Mouse (Mus musculus) embryo, embryonic 11.5 days (tissue): ENCODE data around the gene 1300017J02Rik.
"Not testable (repeated sequence)": the region's sequence is repeated elsewhere in the genome, so short reads cannot be mapped to it uniquely, and the experiment has no call there.

Experiments
- DNase-seq: peaks from one replicate; pipeline ENCODE4 v3.0.0-alpha.2; 2012; ENCODE audit warnings: low read depth, low spot score

The 1300017J02Rik gene

DNA sequence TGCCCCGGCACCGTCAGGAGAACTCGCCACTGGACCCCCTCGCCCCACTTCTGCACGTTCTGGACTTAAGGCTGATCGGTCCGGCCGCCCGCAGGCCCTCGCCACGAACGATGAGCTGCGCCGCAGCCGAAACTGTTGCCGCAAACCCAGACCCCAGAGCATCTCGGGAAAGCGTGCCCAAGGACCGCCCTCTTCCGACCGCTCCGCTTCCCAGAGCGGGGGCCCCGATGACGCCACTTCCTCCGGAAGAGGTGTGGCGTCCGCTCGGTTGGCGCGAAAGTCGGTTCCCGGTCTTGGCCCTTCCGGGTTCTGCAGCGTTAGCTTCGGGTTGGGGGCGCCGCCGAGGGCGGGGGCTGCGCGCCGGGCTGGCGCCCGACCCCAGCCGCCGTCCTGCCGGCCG is at the start of gene 1300017J02Rik, which contains the start of gene Topbp1:
Gene 1300017J02Rik, minus strand, starts transcription at position 156 of the 400 bp plus-strand sequence.
Gene Topbp1, plus strand, starts transcription at position 289 of the 400 bp plus-strand sequence.
- DNase-seq = peak; percentile 92

DNA sequence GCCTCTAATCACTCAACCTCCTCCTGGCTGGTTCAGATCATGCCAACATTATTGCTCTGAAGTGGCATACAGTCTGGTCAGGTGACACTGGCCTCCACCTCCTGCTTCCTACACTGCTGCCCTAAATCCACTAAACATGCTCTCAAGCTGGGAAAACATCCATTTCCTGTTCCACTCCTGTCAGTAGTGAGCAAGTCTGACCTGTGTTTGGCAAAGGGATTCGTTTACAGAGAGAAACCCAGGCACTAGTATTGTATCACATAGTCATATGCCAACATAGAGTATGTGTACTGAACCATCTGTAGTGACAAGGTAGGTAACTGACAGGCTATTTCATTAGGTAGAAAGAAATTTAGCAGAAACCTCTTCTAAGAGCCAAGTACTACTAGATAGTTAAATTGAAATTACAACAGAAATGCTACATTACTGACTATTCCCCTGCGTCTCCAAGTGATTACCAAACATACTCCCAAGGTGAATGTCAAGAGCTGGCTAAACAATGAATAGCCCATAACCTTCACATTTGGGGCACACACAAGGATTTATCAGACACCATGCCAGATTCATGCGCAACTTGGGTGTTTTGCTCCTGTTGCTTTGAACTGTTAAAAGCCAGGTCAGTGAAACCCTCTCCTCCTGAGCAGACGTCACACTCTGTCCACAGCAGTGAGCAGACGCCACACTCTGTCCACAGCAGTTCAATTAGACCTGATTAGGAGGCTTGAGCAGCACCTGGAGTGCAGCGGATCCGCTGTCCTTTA is 48.8 kb upstream of the 1300017J02Rik start:
- not testable (repeated sequence) for DNase-seq

DNA sequence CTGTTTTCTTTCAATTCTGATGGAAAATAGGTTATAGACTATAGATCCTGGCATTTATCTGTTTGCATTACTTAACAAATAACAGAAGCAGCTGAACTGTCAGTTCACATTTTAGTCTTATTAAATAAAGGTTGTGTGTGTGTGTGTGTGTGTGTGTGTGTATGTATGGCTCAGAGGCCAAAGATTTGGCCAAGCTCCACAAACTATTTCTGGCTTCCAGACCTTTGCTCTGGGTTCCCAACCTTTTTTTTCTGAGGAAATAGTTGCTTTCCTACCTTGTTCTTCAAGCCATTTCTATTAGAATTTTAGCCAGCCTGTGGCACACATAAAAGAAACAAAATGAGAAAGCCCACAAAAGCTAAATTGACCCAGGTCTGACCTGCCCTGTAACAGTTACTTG is 43.9 kb upstream of the 1300017J02Rik start:
- no peak for DNase-seq

DNA sequence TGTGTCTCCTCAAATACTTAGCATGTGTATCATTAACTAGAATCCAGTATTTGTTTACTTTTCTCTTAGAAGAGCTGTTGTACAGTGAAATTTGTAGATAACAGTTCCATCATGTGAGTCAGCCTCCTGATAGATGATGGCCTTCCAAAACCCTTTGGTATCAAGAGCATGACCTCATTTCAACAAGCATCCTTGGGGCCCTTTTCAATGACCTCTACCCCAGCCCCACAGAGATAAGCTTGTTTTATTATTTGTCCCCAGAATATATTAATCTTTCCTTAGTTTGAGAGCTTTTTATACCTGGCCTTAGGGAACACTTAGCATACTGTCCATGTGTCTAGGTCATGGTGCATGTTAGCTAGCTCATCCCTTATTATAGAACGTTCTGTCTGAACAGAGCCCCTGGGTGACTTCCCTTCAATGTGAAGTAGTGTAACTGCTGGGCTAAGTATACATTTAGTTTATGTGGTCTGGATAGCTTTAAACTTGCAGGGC is 43.2 kb upstream of the 1300017J02Rik start:
- DNase-seq = no peak

DNA sequence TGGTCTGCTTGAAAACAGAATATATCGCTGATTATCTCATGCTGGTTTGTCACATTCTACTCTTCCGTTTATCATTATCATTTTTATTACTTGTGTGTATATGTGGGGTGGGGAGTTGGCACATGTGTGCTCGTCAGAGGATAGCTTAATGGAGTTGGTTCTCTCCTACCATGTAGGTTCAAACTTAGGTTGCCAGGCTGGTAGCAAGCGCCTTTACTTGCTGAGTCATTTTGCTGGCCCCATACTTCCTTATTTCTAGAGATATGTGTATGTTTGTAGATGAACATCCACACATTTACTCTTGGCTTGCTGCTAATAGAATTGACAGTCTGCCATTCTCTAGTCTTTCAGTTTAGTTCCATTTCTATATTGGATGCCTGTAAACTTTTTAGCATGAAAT is 42.2 kb upstream of the 1300017J02Rik start:
- DNase-seq = no peak

DNA sequence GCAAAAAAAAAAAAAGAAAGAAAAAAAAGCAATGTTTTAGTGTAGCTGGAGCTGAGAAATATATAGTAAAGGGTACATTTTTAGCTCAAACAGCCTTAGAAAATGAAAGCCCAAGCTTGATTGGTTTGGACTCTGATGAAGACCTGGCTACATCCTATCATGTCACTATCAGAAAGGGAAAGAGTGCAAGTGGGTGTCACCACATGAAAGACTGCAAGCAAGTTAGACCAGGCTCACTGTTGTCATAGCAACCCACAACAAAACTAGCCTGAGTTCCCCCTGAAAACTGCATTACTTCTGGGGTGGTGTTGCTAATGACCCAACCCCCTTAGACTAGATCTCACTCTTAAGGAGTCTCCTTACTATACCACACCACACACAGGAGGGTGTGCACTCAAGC is 32.0 kb upstream of the 1300017J02Rik start:
- DNase-seq = no peak

DNA sequence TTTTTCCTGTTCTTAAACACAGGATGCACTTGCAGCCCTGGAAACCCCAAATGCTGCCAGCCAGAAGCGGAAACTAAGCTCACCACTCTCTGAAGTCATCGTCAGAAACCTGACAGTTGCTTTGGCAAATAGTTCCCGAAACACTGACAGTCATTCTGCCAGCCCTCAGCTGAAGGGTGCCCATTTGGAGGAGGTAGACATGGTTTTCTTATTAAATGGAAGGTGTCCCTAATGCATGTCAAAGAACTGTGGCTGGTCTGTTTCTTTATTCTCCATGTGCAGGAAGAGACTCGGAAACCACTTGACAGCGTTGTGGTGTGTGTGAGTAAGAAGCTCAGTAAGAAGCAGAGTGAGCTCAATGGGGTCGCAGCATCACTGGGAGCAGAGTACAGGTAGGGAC is 27.8 kb upstream of the 1300017J02Rik start:
- no peak for DNase-seq

DNA sequence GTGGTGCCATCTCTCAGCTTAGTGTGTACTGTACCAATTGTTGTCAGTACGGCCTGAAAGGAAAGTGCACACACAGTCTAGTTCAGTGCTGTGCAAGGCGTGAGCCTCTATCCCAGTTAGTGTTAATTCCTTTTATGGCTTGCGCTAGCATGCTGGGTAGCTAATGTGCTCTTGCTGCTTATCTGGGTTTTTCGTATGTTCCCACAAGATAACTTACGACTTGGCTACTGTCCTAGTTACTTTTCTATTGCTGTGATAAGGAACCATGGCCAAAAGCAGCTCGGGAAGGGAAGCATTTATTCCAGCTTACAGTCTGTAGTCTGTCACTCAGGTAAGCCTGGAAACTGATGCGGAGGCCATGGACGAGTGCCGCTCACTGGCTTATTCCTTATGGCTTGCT is 21.6 kb upstream of the 1300017J02Rik start:
- no peak for DNase-seq

DNA sequence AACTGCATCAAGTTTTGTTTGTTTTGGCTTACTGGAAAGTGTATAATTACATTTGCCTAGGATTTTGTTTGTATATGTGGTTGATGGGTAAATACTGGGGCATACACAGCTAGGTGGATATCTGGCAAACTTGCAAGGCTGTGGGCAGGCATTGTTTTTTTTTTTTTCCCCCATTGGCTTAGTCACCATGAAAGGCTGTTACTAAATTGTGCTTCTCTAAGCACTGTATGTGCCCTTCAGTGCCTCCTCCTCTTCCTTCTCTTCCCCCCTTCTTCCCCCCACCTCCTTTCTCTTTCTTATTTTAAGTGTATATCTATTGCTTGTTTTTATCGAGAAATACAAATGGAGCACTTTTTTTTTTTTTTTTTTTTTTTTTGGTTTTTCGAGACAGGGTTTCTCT is 19.8 kb upstream of the 1300017J02Rik start:
- DNase-seq = no peak

DNA sequence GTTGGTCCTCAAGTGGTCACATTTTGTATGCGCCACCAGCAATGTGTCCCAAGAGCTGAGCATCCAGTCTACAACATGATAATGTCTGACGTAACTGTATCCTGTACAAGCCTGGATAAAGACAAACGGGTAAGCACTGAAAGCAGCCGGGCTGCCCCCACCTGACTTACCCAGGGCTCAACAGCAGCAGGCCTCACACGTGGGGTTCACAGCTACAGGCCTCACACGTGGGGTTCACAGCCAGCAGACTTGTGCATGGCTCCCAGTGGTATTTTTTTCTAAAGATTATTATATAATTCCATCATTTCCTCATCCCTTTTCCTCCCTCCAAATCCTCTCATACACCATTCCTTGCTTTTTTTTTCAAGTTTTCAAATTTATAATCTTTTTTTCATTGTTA is 5.0 kb upstream of the 1300017J02Rik start:
- DNase-seq = no peak

DNA sequence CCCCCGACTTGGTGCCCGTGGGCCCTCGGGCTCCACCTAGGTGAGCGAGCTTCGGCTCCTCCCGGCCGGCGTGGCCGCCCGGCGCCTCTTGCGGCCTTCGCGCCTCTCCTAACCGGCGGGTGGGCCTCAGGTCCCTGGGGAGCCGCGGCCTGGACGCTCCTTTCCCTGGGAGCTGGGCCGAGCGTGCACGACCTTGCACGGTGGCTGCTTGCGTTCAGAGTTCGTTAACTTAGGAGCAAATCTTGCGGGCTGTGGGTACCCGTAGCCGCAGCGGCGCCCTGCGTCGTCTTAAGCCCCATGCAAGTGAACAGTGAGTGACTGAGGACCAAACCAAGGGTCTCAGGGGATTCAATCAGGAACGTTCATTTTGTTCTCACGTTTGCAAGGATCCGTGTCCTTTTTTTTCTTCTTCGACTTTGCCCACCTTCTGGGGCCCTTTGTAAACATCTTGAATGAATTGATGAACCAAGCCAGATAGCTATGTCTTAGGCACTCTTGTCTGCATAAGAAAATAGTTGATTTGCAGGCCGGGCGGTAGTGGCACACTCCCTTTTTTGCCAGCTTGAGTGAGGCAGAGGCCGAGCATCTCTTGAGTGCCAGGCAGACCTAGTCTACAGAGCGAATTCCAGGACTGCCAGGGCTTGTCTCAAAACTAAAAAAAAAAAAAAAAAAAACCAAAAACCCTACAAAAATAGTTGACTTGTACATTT is 605 bp upstream of the 1300017J02Rik start:
- DNase-seq = peak; percentile 39

DNA sequence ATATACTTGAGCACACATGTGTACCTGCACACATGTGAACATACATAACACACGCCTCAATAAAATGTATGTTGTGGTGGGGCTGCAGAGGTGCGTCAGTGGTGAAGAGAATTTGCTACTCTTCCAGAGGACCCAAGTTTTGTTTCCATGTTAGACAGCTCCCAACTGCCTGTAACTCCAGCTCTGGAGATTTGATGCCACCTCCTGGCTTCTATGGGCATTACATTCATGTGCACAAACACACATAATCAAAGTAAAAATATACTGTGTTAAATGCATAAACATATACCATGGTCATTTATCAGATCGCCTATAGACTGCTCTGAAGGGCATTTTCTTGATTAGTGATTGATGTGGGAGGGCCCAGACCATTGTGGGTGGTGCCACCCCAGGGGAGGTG is 2.2 kb downstream of the 1300017J02Rik start:
- DNase-seq = peak; percentile 46

DNA sequence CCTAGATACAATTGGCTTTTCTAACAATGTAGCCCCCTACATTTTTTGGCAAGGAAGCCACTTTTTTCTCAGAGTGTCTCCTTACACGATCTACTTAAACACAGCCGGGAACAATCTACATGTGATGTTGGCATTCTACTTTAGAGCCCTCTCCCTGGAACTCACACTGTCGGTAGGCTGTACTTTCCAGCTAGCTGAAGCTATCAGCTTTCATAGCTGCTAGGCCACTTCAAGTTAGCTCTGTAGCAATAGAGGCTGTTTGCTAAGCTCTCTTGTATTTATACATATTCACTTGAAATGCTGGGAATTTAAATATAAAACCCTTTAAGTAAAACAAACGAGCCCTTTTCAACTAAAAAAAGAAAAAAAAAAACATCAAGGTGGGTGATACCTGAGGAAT is 2.6 kb downstream of the 1300017J02Rik start:
- DNase-seq = no peak

DNA sequence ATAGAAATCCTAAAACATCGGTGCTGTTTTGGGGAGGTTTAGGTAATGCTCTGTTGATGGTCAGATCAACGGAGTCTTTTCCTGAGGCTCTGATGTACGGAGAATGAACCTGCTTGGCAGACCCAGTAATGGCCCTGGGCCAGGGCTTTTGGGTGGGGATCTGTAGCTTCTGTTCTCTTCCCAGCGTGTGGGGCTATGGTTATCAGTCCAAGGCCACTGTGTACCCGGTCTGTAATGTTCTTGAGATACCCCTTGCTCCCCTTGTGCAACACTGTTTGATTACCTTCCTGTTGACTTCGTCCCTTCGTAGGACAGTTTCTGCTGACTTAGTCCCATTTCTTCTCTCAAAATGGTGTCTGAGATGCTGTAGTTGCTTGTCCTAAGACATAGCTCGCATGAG is 3.8 kb downstream of the 1300017J02Rik start:
- no peak for DNase-seq

DNA sequence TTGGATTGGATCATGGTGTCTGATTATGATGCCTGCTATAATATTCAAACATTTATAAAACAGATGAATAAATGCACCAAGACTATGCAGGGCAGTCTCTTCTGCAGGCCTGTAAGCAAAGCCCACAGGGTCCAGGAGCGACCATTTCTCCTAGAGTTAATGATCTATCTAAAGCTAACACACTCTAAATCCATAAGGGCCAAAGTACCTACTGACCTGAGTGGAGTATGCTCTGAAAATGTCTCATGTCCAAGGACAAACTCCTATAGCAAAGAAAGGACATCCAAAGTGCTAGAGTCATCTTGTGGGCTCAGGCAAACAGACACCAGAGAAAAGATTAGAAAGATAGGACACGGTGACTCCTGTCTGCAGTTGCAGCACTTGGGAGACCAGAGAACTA is 10.4 kb downstream of the 1300017J02Rik start:
- DNase-seq = no peak

DNA sequence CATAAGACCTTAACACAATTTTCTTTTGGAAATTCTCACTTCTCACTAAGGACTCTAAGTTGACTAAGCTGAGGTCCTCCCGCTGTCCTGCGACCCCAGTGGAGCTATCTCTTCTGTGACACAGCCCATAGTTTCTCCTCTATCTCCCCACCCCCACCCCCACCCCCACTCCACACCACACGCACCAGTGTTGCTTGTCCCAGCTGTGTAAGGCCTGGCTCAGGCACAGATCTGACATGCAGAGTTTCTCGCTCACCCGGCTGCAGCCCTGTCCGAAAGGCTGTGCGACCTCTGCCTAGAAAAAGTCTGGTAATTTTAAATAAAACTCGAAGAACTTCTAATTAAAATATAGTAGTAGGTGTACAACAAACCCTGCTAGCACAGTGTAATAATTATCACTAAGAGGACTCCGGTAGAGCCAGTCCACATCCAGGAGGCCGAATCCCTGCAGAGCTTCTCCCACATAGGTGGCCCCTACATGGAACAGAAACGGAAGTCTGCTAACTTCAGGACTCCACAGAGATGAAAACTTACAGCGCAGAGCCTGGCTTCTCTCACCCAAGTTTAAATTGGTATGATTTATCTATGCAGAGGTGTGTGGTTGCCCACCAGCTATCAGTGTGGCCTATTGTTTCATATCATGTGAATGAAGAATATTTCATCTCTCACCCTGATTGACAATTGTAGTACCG is 16.2 kb downstream of the 1300017J02Rik start:
- no peak for DNase-seq

DNA sequence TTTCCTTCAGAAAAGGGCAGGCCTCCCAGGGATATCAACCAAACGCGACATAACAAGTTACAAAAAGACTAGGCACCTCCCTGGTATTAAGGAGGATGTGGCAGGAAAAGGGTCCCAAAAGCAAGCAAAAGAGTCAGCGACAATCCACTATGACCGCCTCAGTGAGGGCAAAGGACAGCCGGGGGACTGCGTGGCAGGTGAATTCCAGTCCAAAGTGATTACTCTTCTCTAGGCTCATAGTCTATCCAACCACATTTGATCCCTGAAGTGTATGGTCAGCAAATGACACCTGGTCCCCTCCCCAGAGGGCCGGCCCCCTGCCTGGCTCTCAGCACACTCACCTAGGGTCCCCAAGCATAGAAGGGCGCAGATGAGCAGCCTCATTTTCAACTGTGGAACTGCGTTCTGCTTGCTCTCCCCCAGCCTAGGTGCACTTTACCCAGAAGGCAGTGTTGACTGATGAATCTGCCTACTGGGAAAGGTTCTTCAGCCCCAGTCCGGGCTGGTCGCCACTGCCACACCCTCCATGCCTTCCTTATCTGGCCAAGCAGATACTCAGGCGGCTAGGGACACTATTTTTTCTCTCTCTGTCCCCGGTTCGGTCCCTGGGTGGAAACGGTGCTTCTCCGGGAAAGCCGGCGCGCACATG is 16.9 kb downstream of the 1300017J02Rik start:
- DNase-seq = no peak

DNA sequence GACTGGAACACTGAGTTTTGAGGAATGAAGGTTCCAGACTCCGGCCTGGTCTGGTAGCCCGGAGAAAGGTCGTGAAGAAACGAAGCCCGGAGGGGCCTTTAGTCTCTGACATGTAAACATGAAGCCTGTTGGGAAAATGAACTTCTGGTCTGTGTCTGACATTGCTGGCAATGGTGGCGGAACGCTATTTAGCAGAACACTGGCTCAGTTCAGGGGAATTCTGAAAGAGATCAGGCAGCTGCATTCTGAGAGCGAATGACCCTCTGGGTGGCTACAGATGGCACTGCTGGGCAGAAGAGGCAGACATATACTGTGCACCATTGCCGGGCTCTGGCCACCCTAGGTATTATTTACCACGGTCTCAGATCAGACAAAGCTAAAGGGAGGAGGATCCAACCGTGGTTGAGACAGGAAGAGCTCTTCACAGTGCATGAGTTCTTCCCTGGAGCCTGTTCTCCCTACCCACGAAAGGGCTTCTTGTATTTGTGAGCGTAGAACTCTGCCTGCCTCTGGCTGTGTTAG is 17.9 kb downstream of the 1300017J02Rik start:
- DNase-seq = no peak

DNA sequence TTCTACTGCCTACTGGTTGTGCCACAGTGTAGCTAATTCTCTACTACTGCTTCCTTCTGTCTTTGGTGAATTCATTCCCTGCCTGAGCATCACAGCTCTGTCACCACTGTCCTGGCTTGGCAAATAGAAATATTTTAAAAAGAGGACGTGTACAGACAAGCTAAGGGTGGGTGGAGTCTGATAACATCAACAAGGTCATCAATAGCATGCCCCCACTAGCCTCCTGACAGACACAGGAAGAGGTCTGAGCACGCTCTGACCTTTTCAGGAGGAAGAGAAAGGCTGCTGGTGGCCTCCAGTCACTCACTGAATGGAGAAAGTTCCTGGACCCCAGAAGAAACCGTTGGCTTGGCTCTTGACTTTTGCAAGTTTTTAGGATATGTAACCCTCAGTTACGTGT is 18.5 kb downstream of the 1300017J02Rik start:
- DNase-seq = no peak

DNA sequence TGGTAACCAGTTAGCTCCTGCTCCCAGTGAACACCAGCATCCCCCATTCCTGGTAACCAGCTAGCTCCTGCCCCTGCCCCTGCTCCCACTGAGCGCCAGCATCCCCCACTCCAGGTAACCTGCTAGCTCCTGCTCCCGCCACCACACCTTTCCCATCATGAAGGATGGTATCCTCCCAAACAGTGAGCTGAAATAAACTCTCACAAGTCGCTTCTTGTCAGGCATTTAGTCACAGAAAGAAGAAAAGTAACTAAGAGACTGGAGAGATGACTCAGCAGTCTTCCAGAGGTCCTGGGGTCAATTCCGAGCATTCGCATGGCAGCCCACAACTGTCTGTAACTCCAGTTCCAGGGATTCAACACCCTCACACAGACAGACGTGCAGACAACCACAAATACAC is 28.0 kb downstream of the 1300017J02Rik start:
- DNase-seq = no peak

DNA sequence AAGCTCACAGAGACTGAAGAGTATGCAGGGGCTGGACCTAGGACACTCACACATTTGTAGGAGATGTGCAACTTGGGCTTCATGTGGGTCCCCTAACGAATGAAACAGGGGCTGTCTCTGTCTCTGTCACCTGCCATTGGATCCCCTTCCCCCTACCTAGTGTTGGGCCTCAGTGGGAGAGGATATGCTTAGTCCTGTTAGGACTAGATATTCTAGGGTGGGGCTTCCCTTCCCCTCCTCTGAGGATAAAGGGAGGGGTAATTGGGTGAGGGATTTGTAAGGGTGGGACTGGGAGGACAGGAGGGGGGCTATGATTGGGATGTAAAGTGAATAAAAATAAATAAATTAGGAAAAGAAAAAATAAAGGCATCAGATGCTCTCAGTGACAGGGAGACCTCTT is 29.2 kb downstream of the 1300017J02Rik start:
- no peak for DNase-seq

DNA sequence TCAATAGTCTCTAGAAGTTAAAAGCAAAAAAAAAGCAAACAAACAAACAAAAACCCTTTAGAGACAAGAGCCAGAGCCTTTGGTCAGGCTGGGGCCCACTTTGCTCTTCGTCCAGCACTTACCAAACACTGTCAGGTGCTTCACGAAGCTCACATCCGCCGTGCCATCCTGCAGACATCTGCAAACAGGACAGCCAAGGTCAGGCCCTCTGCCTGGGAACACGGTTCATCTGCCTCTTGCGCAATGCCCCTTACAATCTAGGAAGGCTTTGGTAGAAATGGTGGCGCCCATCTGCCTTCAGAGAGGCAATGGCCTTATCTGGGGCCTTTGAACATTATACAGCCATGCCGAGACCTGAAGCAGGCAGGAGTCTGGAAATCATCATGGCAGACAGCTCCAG is 30.1 kb downstream of the 1300017J02Rik start:
- no peak for DNase-seq
